Mouse (Mus musculus) adrenal gland, postnatal 10 days (tissue): ENCODE results near the gene Dnttip2. TPM values are rescaled to one million over a fixed set of nuclear protein-coding genes. Genes with fewer than 3 reads are reported as not detected.
"Not testable (repeated sequence)": the region's sequence is repeated elsewhere in the genome, so short reads cannot be mapped to it uniquely, and the experiment has no call there.

Source experiments
- DNase-seq: peaks from one replicate; pipeline ENCODE4 v3.0.0; 2021; ENCODE audit warnings: mixed read lengths
- total RNA-seq, 2 experiments: library from RNA; stranded (reverse); gene quantifications; 2 replicates each; pipeline ENCODE4 v1.2.3; 2021

Gene Dnttip2
- total RNA-seq, 2 experiments from 2014 or later: 40.0 to 45.0 TPM

GRCm38 (mm10) chr3:122289344-122289743 lies 15.2 kb downstream of the Dnttip2 start:
- not testable (repeated sequence) for DNase-seq

GRCm38 (mm10) chr3:122290696-122291095 lies 16.5 kb downstream of the Dnttip2 start:
- DNase-seq: peak; percentile 20

GRCm38 (mm10) chr3:122291828-122292227 lies 17.6 kb downstream of the Dnttip2 start:
- DNase-seq: peak; percentile 22

- peak; percentile 98 for DNase-seq
Measured at GRCm38 (mm10) chr3:122292300-122293222, 18.4 kb downstream of the Dnttip2 start.

DNA sequence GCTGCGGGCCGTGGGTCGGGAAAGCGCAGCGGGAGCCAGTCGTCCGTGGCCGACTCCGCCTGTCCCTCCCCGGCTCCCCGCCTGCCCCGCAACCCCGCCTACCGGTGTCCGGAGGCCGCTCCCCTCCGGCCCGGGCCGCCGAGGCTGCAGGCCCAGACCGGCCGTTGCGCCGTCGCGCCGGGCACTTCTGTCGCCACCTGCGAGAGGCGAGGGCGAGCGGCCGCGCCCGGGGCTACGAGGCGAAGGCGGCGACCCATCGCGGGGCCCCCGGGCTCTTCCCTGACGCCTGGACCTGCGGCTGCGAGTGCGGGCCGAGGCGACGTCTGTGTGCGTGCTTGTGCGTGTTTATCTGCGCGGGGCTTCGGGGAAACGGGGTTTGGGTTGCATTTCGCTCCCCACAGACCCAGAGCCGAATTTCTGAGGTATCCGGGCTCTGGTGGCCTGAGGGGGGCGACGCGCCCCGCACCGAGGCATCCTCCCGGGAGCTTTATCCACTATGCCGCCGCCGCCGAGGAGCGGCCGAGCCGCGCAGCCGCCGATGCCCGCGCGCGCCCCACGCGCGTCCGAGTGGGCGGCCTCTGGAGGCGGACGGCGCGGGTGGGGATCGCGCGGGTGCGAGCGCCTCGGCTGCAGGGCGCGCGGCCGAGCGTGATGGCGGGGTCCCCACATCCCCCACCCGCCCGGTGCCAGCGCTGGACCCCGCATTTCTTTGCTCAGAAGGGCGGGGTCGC lies 19.2 kb downstream of the Dnttip2 start:
- peak; percentile 91 for DNase-seq

- DNase-seq: peak; percentile 91
Measured at GRCm38 (mm10) chr3:122293954-122294850, 20.0 kb downstream of the Dnttip2 start, which contains the start of gene Bcar3. TSS of gene Bcar3 (plus strand) at chr3:122294136.

DNA sequence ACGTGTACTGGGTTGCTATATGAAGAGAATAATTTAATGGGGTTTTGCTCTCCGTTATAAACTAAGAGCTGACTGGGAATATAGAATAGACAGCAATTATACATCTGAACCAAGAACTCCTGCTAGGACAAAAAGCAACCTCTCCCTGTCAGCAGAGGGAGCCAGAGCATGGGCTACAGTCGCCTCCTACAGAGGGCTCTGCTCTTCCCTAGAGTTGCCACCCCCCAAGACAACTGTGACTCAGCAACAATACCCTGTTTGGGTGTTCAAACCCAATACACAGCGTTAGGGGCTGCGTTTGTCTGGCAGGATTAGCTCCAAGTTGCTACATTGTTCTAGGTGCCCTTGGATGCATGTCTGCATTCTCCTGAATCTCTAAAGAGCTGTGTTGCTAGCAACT lies 21.3 kb downstream of the Dnttip2 start:
- DNase-seq: peak; percentile 72

- peak; percentile 76 for DNase-seq
Measured at GRCm38 (mm10) chr3:122296979-122297378, 22.8 kb downstream of the Dnttip2 start.

DNA sequence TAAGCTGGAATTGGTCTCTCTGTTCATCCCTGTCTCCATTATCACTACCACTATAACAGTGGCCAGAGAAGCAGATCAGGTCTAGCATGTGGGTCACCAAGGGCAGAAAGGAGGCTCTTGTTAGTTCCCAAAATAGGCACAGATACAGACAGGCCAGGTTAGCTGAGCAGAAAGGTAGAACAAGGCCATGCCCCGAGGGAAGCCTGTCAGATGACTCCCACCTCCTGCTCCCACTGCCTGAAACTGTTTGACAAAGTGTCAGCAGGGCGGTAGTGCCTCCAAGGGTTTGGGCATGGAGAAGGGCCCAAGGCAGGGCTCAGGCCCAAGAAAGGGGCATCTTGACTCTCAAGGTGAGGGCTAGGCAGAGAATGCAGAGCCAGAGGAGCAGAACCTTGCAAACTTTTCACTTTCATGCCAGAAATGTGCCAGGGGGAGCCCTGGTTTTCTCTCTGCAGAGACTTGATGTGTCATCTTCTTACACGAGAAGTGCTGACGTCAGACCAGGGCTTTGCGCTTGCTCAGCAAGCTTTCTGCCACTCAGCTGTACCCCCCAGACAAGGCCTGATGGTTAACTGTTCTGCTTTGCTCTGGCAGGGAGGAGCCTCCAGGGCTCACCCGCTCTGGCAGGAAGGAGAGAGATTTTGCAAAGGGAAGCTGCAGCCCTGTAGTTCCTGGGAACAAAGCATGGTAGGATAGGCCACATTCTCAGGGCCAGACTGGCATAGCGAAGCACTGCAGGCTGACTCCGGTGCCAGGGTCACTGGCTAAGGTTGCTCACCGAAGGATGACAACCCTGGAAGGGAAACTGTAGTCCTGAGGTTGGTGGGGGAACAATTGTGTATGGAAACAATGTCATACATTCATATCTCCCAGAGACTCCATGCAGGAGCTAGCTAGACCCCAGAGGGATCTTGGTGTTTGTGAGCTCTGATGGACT lies 27.1 kb downstream of the Dnttip2 start:
- DNase-seq: peak; percentile 80

DNA sequence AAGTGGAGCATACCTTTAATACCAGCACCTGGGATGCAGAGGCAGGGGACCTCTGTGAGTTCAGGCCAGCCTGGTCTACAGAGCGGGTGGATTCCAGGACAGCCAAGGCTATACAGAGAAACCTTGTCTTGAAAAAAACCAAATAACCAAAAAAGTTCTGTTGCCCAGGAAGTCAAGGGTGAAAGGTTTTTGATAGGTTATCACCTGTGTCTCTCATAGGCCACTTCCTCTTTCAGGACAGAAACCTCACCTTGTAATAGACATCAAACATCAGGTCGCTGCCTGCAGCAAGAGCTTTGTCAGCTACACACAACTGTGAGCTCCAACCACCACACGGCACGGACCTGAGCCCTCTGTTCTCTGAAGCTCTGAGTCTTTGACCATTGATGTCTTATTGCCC lies 30.4 kb downstream of the Dnttip2 start:
- no peak for DNase-seq

DNA sequence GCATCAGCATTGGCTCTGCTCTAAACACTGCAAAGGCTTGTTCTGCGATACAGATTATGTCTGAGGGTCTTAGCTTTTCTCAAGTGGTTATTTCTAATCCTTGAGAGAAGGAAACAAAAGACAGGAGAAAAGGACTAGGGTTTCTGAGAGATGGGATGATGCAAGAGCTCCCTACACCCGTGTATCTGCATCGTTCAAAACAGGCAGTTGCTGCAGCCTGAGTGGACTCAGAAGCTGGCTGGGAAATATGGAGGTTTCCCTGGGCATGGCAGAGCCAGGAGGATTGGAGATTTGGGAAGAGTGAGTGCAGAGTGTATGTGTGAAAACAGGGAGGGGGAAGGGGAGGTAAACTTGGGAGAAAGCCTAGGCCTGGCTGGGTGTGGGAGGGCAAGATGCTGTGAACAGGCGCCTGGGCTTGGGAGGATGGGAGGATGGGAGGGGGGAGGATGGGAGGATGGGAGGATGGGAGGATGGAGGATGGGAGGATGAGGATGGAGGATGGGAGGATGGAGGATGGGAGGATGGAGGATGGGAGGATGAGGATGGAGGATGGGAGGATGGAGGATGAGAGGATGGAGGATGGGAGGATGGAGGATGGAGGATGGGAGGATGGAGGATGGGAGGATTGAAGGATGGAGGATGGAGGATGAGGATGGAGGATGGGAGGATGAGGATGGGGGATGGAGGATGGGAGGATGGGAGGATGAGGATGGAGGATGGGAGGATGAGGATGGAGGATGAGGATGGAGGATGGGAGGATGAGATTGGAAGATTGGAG lies 33.9 kb downstream of the Dnttip2 start:
- DNase-seq: no peak

GRCm38 (mm10) chr3:122308981-122309380 lies 34.8 kb downstream of the Dnttip2 start:
- DNase-seq: no peak

DNA sequence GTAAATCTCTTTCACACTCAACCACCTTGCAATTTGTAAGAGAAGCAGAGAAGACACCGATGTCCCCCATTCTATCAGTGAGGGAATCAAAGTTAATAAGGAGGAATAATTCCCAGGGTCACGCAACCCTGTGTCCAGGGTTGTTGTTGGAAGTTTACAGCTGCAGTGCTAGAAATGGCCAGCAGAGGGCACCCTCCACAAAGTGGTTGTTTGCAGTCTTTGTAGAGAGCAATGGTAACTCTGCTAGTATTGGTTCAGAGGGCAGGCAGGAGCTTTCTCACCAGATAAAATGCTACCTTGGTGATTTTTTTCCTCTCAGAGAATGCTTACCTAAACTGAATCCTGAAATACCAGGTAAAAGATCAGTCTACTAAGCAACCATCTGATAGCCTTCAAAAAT lies 37.9 kb downstream of the Dnttip2 start:
- DNase-seq: peak; percentile 94

- DNase-seq: peak; percentile 54
Measured at GRCm38 (mm10) chr3:122312936-122313629, 38.9 kb downstream of the Dnttip2 start.

DNA sequence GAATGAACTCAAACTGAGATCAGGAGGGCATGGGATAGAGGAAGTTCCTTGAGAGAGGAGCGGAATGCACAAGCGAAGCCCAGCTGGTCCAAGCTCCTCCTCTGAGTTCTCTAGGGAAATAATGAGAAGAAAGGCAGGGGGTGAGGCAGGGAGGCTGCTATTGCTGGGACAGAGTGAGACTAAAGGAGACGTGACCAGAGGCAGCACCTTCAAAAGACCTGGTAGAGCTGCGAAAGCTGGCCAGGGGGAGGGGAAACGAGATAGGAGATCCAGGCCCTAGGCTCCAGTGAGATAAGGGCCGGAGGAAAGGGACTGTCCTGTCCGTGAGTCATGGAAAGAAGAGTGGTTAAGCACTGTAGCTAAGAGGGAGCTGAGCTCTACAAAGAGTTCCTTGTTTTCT lies 39.7 kb downstream of the Dnttip2 start:
- peak; percentile 18 for DNase-seq

DNA sequence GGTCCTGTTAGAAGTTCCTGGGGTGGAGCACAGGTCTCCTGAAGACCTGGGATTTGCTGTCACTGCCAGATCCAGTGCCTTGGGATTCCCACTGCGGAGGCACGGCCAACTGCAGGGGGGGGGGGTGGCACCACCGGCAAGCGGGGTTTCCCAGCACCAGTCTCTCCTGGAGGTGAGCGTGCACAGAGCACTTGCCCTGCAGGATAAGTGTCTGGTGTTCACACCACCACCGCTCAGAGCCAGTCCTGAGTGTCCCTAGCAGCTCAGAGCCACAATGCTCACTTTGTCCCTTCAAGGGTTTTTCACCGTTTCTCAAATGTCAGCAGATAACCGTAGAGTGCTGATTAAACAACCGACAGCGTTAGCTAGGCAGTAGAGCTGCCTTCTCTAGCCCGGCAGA lies 42.4 kb downstream of the Dnttip2 start:
- peak; percentile 26 for DNase-seq

- peak; percentile 32 for DNase-seq
Measured at GRCm38 (mm10) chr3:122317339-122317738, 43.2 kb downstream of the Dnttip2 start.

DNA sequence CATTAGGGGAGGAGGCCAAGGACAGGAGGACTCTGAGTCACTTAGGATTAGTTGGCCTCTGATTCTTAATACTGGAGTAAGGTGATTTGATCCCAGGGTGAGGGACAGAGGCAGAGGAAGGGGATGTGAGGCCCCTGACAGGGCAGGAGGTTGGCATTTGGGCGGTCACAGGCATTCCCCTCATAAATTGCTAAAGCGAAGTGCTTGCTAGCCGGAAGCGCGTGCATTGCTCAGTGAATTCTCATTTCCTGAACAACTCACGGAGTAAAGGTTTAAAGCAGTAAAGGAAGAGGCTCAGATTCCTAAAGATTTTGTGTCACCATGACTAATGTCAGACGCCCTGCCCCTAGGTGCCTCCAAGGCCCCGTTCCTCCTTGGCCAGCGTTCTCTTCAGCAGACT lies 48.0 kb downstream of the Dnttip2 start:
- no peak for DNase-seq

DNA sequence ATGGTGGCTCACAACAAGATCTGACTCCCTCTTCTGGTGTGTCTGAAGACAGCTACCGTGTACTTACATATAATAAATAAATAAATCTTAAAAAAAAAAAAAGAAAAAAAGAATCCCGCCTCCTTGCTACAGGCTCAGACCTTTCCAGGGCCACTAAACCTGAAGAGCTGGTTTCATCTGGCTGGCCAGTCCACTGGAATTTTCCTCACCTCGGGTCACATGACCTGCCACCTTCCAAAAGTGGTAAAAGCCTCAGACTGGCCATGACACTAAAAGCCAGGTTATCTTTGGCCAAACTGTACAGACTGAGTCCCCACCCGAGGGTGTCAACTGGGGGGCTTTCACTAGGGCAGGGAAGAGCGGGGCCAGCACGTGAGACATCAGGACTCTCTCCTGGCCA lies 49.7 kb downstream of the Dnttip2 start:
- no peak for DNase-seq
